Mouse (Mus musculus) olfactory bulb, adult 2 months (tissue): ENCODE data around the gene Dtx1. TPM values are rescaled to one million over a fixed set of nuclear protein-coding genes. Genes with fewer than 3 reads are reported as not detected.
A peak's percentile ranks its signal among the peaks of the same experiment; 100 is the strongest.

Experiments
- H3K27ac ChIP-seq: fragments of 200-500 bp; 2 replicates; pipeline ENCODE4 v1.5.1; 2012; ENCODE audit warnings: low read depth, low read length; ENCODE audit not compliant: insufficient read depth
- H3K4me1 ChIP-seq: fragments of 200-500 bp; 2 replicates; pipeline ENCODE4 v1.6.1; 2012; ENCODE audit warnings: low read length; ENCODE audit not compliant: control insufficient read depth, insufficient read depth
- H3K4me3 ChIP-seq: fragments of 200-500 bp; 2 replicates; pipeline ENCODE4 v1.5.1; 2012; ENCODE audit warnings: mild to moderate bottlenecking, low read depth, low read length, moderate library complexity; ENCODE audit not compliant: insufficient read depth
- CTCF ChIP-seq: fragments of 200-500 bp; IDR thresholded peaks from 2 replicates; pipeline ENCODE4 v1.5.1; 2012; ENCODE audit warnings: low read depth, mild to moderate bottlenecking, low read length, moderate library complexity; ENCODE audit not compliant: insufficient read depth
- POLR2A ChIP-seq: fragments of 200-500 bp; IDR thresholded peaks from 2 replicates; pipeline ENCODE4 v1.6.1; 2012; ENCODE audit warnings: mild to moderate bottlenecking, low read depth, low read length, moderate library complexity; ENCODE audit not compliant: insufficient read depth
- WGBS: fragments of 180-500 bp; shearing (Covaris S2); methylation state at CpG from one replicate; pipeline ENCODE4 v1.1.7; 2018; 5-methylcytosine and 5-hydroxymethylcytosine counted together
- polyA plus RNA-seq: library from polyadenylated mRNA; stranded (reverse); fragments of >200 nt; gene quantifications from 2 replicates; pipeline ENCODE4 v1.2.4, GENCODE M21; 2012; ENCODE audit warnings: low replicate concordance; ENCODE audit not compliant: missing spikeins, insufficient read depth, insufficient read length

The Dtx1 gene
- polyA plus RNA-seq, 1 experiment = not detected

DNA sequence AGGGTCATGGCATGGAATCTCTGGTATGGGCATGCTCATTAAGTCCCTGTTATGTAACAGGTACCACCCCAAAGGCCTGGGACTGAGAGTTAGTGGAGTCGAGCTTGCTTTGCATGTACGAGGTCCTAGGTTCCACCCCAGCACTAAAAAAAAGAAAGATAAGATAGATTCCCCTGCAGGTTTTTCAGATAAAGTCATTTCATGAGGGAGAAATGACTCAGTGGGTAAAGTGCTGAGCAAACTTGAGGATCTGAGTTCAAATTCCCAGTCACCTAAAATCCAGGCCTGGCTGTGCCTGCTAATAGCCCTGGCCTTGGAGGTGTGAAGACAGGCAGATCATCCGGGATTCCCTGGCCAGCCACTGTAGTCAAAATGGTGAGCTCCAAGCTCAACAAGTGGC lies 39.9 kb downstream of the Dtx1 start:
- H3K4me3 ChIP-seq = no peak overlapping the region
- H3K4me1 ChIP-seq = 0 out of 2 replicates have a peak, but pooled peaks cover 5% of the 10 kb centered on the region
- 88% methylated on average over 3 of the region's 3 CpGs for WGBS
- no peak overlapping the region for H3K27ac ChIP-seq
- TF ChIP-seq CTCF (no peak), POLR2A (no peak)

DNA sequence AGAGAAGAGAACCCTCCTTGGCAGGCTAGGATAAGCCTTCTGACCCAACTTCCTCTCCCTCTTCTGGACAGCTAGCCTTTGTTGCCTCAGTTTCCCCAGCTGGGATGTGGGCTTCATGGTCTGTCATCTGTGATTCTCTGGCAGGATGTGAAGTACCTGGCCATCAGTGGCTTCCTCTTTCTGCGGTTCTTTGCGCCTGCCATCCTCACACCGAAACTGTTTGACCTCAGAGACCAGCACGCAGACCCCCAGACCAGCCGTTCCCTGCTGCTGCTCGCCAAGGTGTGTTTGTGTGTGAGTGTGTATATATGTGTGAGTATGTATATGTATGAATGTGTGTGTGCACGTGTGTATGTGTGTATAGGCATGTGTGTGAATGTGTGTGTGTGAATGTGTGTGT lies 41.6 kb downstream of the Dtx1 start:
- TF ChIP-seq CTCF = no peak
- H3K4me3 ChIP-seq = no peak overlapping the region
- no peak overlapping the region for H3K27ac ChIP-seq
- 88% methylated on average over 7 of the region's 7 CpGs for WGBS
- H3K4me1 ChIP-seq = 0 out of 2 replicates have a peak, but pooled peaks cover 7% of the 10 kb centered on the region

DNA sequence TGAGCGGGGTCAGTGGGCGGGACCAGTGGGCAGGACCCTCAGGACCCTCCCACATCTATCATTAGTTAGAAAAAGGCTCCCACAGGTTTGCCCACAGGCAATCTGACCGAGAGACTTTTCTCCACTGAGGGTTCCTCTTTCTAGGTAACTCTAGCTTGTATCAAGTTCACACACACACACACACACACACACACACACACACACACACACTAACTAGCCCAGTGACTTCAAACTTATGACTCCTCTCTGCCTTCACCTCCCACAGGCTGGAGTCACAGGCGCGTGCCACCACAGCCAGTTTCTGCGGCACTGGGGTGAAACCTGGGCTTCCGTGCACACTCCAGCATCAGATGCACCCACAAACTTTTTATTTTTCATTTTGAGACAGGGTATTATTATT lies 43.0 kb downstream of the Dtx1 start:
- H3K4me3 ChIP-seq = no peak overlapping the region
- H3K27ac ChIP-seq = no peak overlapping the region
- TF ChIP-seq CTCF (no peak), POLR2A (no peak)
- WGBS = 69% methylated on average over 7 of the region's 7 CpGs
- 0 out of 2 replicates have a peak, but pooled peaks cover 3% of the 10 kb centered on the region for H3K4me1 ChIP-seq

DNA sequence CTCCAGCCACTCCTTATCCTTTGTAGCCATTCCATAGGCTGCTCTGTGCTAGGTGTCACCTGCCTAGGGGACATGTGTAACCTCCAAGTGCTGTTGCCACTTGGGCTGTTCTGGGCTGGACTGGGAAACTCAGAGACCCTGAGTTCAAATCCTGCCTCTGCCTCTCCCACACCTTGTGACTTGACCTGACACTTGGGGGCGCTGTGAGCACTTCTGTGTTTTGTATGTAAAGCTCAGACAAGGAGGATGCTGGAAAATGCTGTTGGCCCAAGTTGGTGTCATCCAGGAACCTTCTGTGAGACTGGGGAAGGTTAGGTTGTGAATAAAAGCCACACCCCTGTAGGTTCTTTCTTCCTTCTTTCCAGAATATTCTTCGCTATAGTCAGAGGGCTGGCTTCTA lies 46.8 kb downstream of the Dtx1 start:
- WGBS = 60% methylated on average over 2 of the region's 2 CpGs

DNA sequence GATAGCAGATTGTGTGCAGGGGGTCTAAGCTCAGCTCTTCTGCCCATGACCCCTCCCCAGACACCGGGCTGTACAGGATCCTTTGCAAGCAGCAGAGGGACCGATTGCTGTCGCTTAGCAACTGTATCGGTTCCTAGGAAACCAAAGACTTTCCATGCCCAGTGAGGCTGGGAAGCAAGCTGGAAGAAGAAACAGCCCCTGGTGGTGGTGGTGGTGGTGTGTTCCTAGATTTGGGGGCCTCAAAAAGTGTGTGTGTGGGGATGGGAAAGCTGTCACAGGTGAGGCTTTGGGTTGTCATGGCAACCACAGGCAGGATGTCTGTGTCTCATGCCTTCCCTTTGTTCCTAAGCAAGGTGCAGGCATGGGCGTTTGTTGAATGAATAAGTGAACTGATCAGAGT lies 50.9 kb downstream of the Dtx1 start:
- TF ChIP-seq POLR2A (no peak), CTCF (no peak)
- Histone ChIP-seq H3K27ac (no peak overlapping the region), H3K4me3 (no peak overlapping the region), H3K4me1 (peaks cover 7% of the 10 kb centered on the region; the same call in 1 of the 2 replicates)
- 22% methylated on average over 5 of the region's 5 CpGs for WGBS

More for the DNA sequence above, 46.8 kb downstream of the Dtx1 start:
- Histone ChIP-seq H3K4me3 (no peak overlapping the region), H3K27ac (no peak overlapping the region), H3K4me1 (peaks cover 9% of the 10 kb centered on the region; the same call in 1 of the 2 replicates)
- TF ChIP-seq CTCF (no peak), POLR2A (no peak)

DNA sequence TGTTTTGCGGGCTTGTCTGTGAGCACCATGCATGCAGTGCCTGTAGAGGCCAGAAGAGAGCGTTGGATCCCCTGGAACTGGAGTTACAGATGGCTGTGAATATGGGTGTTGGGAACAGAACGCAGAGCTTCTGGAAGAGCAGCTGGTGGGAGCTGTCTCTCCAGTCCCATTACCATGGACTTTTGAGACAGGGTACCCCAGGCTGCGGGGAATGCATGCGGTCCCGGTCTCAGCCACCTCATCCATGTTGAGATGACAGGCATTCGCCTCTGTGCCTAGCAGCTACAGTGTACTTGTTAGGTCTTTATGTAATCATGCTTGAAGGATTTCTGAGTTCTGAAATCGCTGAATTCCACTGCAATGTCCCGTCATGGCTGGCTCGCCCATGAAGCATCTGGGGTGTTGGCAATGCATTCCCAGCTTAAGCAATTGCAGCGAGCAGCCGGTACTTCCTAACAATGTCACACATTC lies 55.4 kb downstream of the Dtx1 start:
- H3K4me1 ChIP-seq = peaks cover 14% of the 10 kb centered on the region; the same call in 1 of the 2 replicates
- TF ChIP-seq POLR2A (no peak), CTCF (no peak)
- H3K4me3 ChIP-seq = no peak overlapping the region
- 83% methylated on average over 12 of the region's 12 CpGs for WGBS
- H3K27ac ChIP-seq = no peak overlapping the region

DNA sequence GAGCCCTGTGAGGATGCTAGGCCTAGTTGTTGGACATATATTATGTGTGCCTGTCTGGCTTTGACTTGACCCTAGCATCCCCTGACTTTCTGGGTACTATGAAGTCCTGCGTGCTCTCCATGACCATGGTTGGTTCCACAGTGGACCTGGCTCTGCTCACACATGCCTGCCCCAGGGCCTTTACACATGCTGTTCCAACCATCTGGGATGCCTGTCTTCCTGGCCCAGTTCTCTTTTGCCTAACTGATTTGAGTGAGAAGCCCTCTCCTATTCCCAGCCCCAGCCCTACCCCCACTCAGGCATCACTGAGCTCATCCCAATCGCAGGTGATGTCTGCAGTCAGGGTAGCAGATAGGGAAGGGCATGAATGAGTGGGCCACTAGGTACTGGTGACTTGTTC lies 57.9 kb downstream of the Dtx1 start:
- H3K27ac ChIP-seq = no peak overlapping the region
- WGBS = 87% methylated on average over 2 of the region's 2 CpGs
- peaks cover 15% of the 10 kb centered on the region for H3K4me1 ChIP-seq
- TF ChIP-seq CTCF (no peak), POLR2A (no peak)
- H3K4me3 ChIP-seq = no peak overlapping the region

DNA sequence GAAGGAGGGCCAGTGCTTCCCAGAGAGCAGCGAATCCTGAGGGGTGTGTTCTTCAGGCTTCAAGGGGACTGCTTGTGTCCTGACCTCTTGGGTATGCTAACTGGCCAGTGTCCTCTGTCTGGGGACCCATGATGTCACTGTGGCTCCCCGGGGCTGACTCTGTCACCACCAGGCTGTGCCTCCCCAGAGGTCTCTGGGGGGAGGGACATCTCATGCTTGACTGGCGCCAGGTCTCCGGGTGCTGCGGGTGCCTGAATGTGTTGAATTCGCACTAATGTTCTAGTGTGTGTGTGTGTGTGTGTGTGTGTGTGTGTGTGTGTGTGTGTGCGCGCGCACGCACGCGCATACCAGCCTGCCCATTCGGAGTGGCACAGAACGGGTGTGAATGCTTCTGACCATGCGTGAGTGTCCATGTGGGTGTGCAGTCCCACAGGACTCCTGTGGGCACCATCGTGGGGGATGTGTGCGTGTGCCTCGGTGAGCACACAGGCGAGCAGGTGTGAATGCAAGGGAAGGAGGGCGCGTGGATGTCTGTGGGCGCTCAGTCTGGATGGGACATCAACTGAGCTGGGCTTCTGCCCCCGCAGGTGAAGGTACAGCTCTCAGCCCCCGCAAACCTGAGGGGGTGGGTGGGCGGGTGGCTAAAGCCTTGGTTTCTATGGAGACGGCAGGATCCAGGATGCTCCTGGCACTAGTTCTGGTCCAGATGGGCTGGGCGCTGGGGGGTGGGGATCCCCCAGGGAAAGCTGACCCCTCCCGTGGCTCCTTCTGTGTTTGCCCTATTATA lies 58.6 kb downstream of the Dtx1 start:
- Histone ChIP-seq H3K4me3 (no peak overlapping the region), H3K4me1 (peaks cover 20% of the 10 kb centered on the region), H3K27ac (no peak overlapping the region)
- WGBS = 76% methylated on average over 28 of the region's 28 CpGs
- no peak for TF ChIP-seq CTCF
- no peak for TF ChIP-seq POLR2A

DNA sequence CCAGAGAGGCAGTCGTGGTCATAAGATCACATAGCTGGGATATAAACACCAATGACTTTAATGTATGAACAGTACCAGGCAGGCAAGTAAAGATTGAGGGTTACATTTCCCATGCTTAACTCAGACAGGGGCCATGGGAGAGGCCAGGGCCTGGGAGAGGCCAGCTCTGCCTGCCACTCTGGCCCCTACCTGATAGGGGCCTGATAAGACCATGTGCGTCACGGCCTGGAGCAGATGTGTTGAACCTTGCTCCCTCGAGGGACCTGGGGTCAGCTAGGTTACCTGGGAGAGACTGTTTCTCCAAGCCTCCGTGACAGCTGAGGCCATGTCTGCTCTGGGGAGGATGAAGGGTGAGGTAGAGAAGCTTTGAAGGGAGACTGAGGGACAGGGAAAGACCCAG lies 60.5 kb downstream of the Dtx1 start:
- Histone ChIP-seq H3K4me1 (peaks cover 25% of the 10 kb centered on the region), H3K4me3 (no peak overlapping the region), H3K27ac (no peak overlapping the region)
- WGBS = 87% methylated on average over 5 of the region's 5 CpGs
- TF ChIP-seq CTCF = no peak
- TF ChIP-seq POLR2A = no peak

DNA sequence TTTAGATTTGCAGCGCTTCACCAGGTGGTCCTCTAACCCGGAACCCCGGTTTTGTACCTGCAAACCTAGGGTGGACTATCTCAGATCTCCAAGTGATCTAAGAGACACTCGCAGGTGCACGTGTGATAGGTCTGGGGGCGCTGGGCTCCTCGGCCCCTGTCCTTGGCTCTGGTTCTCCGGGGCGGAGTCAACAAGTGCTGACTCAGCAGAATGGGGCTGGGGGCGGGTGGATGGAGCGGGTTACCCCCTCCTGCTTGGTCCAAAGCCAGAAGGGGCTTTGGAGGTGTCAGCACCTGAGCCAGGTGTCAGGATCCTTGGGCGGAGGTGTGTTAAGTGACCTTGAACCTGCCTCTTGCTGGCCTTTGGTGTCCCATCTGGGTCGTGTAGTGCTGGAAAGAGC lies 61.8 kb downstream of the Dtx1 start:
- Histone ChIP-seq H3K4me1 (peaks cover 25% of the 10 kb centered on the region), H3K4me3 (peak overlapping the region; percentile 45; the same call in 1 of the 2 replicates), H3K27ac (no peak overlapping the region)
- WGBS = 26% methylated on average over 13 of the region's 13 CpGs
- TF ChIP-seq CTCF = no peak
- TF ChIP-seq POLR2A = no peak
